In the genomic region with DNA sequence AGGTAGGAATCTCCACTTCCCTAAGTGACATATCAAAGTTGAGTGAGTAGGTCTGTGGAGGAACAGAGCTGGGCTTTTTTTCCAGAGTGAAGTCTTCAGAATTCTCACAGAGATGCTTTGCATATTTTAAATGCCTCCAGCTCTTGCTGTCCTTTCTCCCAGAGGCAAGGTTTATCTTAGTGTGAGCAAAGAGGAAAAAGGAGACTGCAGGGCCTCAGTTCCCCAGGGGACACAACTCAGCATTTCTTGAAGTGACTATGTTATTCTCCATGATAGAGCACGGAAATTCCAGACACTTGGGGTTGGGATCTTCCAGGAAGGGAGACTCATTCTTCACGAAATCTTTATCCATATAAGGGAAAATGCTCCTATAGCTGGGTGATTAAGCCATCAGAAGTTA, we compare ENCODE assay signal across 27 mouse cellular contexts. TPM values are rescaled to one million over a fixed set of nuclear protein-coding genes. Genes with fewer than 3 reads are reported as not detected.
DNase-seq lines count a peak whose midpoint lies in the region; ATAC-seq and TF ChIP-seq lines count a peak whose summit lies in the region.
"Had no signal": no experiment of that assay in that cellular context is flagged by ENCODE, and none has a peak within 500 bp of the region (broad histone marks: within the 10 kb centered on the region; RNA-seq: fewer than 3 reads in every experiment).

No protein-coding gene starts in this region.

- no peak overlapping the region for H3K4me2 ChIP-seq in heart, embryonic 16.5 days (ENCODE audit: low read depth, low read length)
- H3K4me2 ChIP-seq: forebrain, embryonic 13.5 days; hindbrain, embryonic 15.5 days; neural tube, embryonic 13.5 days had no signal

- DNase-seq in heart, adult 8-10 months (ENCODE audit: low spot score): no peak
- peak; percentile 45 for DNase-seq in kidney, postnatal 14 days
- no peak for DNase-seq in kidney, postnatal 10 days
- peak; percentile 72 for DNase-seq in Muller cell, postnatal 12 days (ENCODE audit: inconsistent ontology term)
- no peak for DNase-seq in layer of hippocampus, postnatal 36 days
- DNase-seq: adrenal gland, adult 2 months; cerebellum, adult 8-10 months; gastrocnemius, postnatal 36 days; heart, postnatal 36 days; liver, postnatal 0 days; lung, postnatal 10 days; midbrain, embryonic 14.5 days; right cerebral cortex, adult 18-20 months; thymus, postnatal 25 days had no signal

- no peak for TF ChIP-seq POLR2A in embryonic fibroblast, embryonic 13.5 days (IDR thresholded peaks at IDR 0.05; ENCODE audit: low read depth, low read length)

- H3K9ac ChIP-seq in heart, embryonic 16.5 days (ENCODE audit: low read length): no peak overlapping the region
- H3K9ac ChIP-seq: forebrain, embryonic 13.5 days; hindbrain, embryonic 15.5 days; liver, postnatal 0 days; neural tube, embryonic 13.5 days had no signal

- no peaks in the 10 kb centered on the region for H3K27me3 ChIP-seq in heart, embryonic 16.5 days (ENCODE audit: control insufficient read depth, insufficient read depth, low read length)
- H3K27me3 ChIP-seq: forebrain, embryonic 13.5 days; hindbrain, embryonic 15.5 days; neural tube, embryonic 13.5 days had no signal

- H3K4me1 ChIP-seq in heart, embryonic 16.5 days (ENCODE audit: control insufficient read depth, insufficient read depth, low read length): peaks cover 18% of the 10 kb centered on the region
- peaks cover 43% of the 10 kb centered on the region for H3K4me1 ChIP-seq in embryonic fibroblast, embryonic 13.5 days (ENCODE audit: control insufficient read depth, insufficient read depth, low read length)
- H3K4me1 ChIP-seq: forebrain, embryonic 13.5 days; hindbrain, embryonic 15.5 days; limb, embryonic 10.5 days; neural tube, embryonic 13.5 days had no signal

- no peak overlapping the region for H3K4me3 ChIP-seq in heart, embryonic 16.5 days (ENCODE audit: low read length)
- no peak overlapping the region for H3K4me3 ChIP-seq in embryonic fibroblast, embryonic 13.5 days (ENCODE audit: insufficient read depth, low read length)
- H3K4me3 ChIP-seq: erythroblast, embryonic 14.5 days; forebrain, embryonic 13.5 days; hindbrain, embryonic 15.5 days; limb, embryonic 10.5 days; neural tube, embryonic 13.5 days had no signal

- H3K27ac ChIP-seq in heart, embryonic 16.5 days (ENCODE audit: low read length): peak overlapping the region; percentile 29; the same call in 1 of the 2 replicates
- H3K27ac ChIP-seq in embryonic fibroblast, embryonic 13.5 days (ENCODE audit: insufficient read depth, low read length): peak overlapping the region; percentile 99
- H3K27ac ChIP-seq: forebrain, embryonic 13.5 days; hindbrain, embryonic 15.5 days; limb, embryonic 10.5 days; neural tube, embryonic 13.5 days had no signal

- H3K36me3 ChIP-seq in heart, embryonic 16.5 days (ENCODE audit: control insufficient read depth, insufficient read depth): peaks cover 90% of the 10 kb centered on the region

- TF ChIP-seq CTCF in embryonic fibroblast, embryonic 13.5 days (IDR thresholded peaks at IDR 0.05; ENCODE audit: borderline replicate concordance, insufficient read depth, low read length): no peak

- no peak; the same call in 1 of the 2 replicates for ATAC-seq in heart, embryonic 16.5 days (replicated peaks; ENCODE audit: extremely low read depth, insufficient read depth, low FRiP score)
- ATAC-seq: forebrain, embryonic 13.5 days; intestine, postnatal 0 days; liver, postnatal 0 days had no signal

- H3K9me3 ChIP-seq in heart, embryonic 16.5 days (replicated peaks; ENCODE audit: control insufficient read depth, low read length): no peaks in the 10 kb centered on the region
- H3K9me3 ChIP-seq: forebrain, embryonic 13.5 days; hindbrain, embryonic 15.5 days; limb, embryonic 10.5 days; neural tube, embryonic 13.5 days had no signal

- 29% methylated on average over 2 of the region's 2 CpGs for WGBS in heart, embryonic 16.5 days

RNA-seq across cellular contexts. Expression of a gene that starts 12.5 kb away (rescaled TPM):
- polyA plus RNA-seq in heart, embryonic 16.5 days (2015; fragmentation: Nextera tagmentation; extraction: Ambion mirVana): 351 and 381 TPM in 2 replicates
- total RNA-seq in heart, adult 8-10 months (2022): 100 to 1,000 TPM in 1 of 4 experiments, 10 to 100 TPM in 3; 58.6 to 106 (median 81.9) TPM
- polyA plus RNA-seq in embryonic fibroblast, embryonic 13.5 days (2011; ENCODE audit: insufficient read length, low read depth, missing spikeins): 1,203 and 1,448 TPM in 2 replicates
- total RNA-seq in layer of hippocampus, postnatal 36 days (2021): 10 to 100 TPM; 22.3 to 27.6 TPM

RNA-seq across cellular contexts. Expression of a gene that starts 13.7 kb away (rescaled TPM):
- 77.4 and 101 TPM in 2 replicates for polyA plus RNA-seq in heart, embryonic 16.5 days (2015; fragmentation: Nextera tagmentation; extraction: Ambion mirVana)
- total RNA-seq in heart, adult 8-10 months (2022): 10 to 100 TPM; 14.6 to 25.3 (median 19.5) TPM
- polyA plus RNA-seq in embryonic fibroblast, embryonic 13.5 days (2011; ENCODE audit: insufficient read length, low read depth, missing spikeins): 102 and 115 TPM in 2 replicates
- 10 to 100 TPM; 39.2 to 41.7 TPM for total RNA-seq in layer of hippocampus, postnatal 36 days (2021)

RNA-seq across cellular contexts. Expression of a gene that starts 40.4 kb away (rescaled TPM):
- polyA plus RNA-seq in heart, embryonic 16.5 days (2015; fragmentation: Nextera tagmentation; extraction: Ambion mirVana): 0.04 TPM in 1 of 2 replicates, not detected in the other
- not detected for total RNA-seq in heart, adult 8-10 months (2022)
- 0.40 TPM in 1 of 2 replicates, not detected in the other for polyA plus RNA-seq in embryonic fibroblast, embryonic 13.5 days (2011; ENCODE audit: insufficient read length, low read depth, missing spikeins)
- not detected for total RNA-seq in layer of hippocampus, postnatal 36 days (2021)
- total RNA-seq: adrenal gland, adult 2 months; common myeloid progenitor, adult 5-6 weeks; gastrocnemius, postnatal 36 days; heart, postnatal 36 days; left cerebral cortex, adult 18-20 months; liver, adult 2 months; megakaryocyte progenitor cell, adult 5-6 weeks had no signal
- polyA plus RNA-seq: adrenal gland, adult 2 months; erythroblast, embryonic 14.5 days; forebrain, embryonic 13.5 days; hindbrain, embryonic 15.5 days; intestine, postnatal 0 days; limb, embryonic 10.5 days; liver, adult 2 months; liver, postnatal 0 days; midbrain, embryonic 14.5 days; neural tube, embryonic 13.5 days had no signal

RNA-seq across cellular contexts. Expression of a gene that starts 42.2 kb away (rescaled TPM):
- polyA plus RNA-seq in heart, embryonic 16.5 days (2015; fragmentation: Nextera tagmentation; extraction: Ambion mirVana): 0.55 and 1.1 TPM in 2 replicates
- total RNA-seq in heart, adult 8-10 months (2022): not detected
- polyA plus RNA-seq in embryonic fibroblast, embryonic 13.5 days (2011; ENCODE audit: insufficient read length, low read depth, missing spikeins): not detected in 2 replicates
- total RNA-seq in layer of hippocampus, postnatal 36 days (2021): not detected
- total RNA-seq: adrenal gland, adult 2 months; gastrocnemius, postnatal 36 days; heart, postnatal 36 days; left cerebral cortex, adult 18-20 months had no signal
- polyA plus RNA-seq: adrenal gland, adult 2 months; embryonic facial prominence, embryonic 11.5 days; forebrain, embryonic 13.5 days; hindbrain, embryonic 15.5 days; limb, embryonic 10.5 days; midbrain, embryonic 14.5 days; neural tube, embryonic 13.5 days had no signal

Comparison
In these comparisons a context has a peak if more than half of its experiments do, and no peak if none do; other contexts are left out.
1. DNase-seq: peak in kidney, postnatal 14 days (single experiment) and Muller cell, postnatal 12 days (single experiment); none in heart, adult 8-10 months (single experiment), kidney, postnatal 10 days (single experiment) and layer of hippocampus, postnatal 36 days (0 of 2).